Mouse (Mus musculus) ES-CJ7 (cell line): ENCODE measurements around the gene Tspan33.
"Not testable (repeated sequence)": the region's sequence is repeated elsewhere in the genome, so short reads cannot be mapped to it uniquely, and the experiment has no call there.

ENCODE experiments used
- DNase-seq: peaks from one replicate; pipeline ENCODE4 v3.0.0; 2011; ENCODE audit warnings: low read depth, low spot score

Tspan33 gene

DNA sequence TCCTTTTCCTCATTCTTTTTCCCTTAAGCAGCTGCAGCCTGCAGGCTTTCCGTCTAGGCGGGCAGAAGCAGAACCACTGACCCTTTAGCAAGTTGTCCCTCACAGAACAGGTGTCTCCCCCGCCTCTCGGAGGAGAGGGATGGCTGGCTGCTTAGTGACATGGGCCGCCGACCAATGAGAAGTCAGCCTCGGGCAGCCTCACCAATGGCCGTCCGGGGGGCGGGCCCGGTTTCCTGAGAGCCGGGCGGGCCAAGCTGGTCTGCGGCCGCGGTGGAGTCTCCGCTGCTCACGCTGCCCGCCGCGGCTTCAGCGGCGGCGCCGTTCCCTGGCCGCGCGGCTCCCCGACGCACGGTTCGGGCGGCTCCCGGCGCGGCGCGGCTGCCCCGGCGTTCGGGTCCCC, at the start of gene Tspan33:
TSS of gene Tspan33 (plus strand) at position 270 of the 400 bp plus-strand sequence.
- peak; percentile 74 for DNase-seq

DNA sequence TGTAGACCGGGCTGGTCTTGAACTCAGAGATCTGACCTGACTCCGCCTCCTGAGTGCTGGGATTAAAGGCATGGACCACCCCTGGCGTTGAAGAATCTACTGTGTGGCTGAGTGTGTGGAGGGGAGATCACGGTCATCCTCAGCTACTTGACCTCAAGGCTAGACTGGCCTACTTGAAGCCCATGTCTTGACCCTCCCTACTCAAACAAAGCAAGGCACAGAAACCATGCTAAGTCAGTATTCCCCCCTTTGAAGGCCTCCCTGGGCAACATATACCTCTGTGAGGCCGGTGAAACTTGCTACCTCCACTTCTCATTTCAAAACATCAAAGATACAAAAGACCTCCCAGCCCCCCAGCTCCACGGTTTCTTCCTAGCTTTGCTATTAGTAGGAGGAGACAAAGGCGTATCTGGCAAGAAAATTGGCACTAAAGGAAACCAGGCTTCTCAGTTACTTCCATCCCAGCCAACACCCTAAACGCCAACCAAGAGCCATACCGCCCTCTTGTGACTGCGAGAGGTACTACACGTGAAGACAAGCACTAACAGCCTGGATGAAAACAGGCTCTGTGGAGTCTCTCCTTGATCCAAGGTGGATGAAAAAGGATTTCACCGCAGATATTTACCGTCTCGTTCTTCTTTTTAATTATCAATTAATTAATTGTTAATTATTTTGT, 44.4 kb upstream of the Tspan33 start:
- peak; percentile 93 for DNase-seq

DNA sequence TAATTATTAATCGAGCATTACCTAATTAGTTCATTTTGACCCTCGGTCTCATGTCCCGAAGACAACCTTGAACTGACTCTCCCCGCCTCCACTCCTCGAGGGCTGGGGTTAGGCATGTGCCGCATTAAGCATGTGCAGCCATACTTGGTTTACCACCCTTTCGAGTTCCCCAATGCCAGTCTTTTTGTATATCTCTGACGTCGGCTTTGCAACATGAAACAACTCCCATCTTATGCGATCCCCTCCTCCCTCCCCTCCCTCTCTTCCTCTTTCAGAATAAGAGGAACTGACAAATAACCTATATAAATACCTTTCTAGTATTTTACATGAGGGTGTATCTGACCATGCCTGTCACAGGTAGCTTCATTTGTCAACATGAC, 43.9 kb upstream of the Tspan33 start:
- no peak for DNase-seq

DNA sequence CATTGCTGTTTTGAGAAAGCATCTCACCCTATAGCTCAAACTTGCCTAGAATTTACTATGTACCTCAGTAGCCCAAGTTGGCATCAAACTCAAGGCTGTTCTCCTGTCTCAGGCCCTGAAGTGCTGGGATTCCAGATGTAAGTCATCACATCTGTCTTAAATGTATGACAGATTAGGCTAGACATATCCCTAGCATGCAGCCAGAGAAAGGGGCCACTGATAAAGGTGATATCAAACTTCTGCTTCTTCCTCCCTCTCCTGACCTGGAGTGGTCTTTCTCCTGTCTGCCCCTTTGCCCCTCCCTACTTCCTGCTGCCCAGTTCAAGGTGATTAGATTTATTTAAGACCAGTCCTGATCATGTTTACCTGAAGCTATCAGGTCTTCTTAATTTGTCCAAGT, 40.8 kb upstream of the Tspan33 start:
- no peak for DNase-seq

GRCm38 (mm10) chr6:29658626-29659475, 35.2 kb upstream of the Tspan33 start:
- DNase-seq = no peak

GRCm38 (mm10) chr6:29659964-29660363, 34.1 kb upstream of the Tspan33 start:
- DNase-seq = no peak

- DNase-seq = no peak
Observed at GRCm38 (mm10) chr6:29660662-29661307, 33.2 kb upstream of the Tspan33 start.

GRCm38 (mm10) chr6:29667266-29667665, 26.8 kb upstream of the Tspan33 start:
- no peak for DNase-seq

DNA sequence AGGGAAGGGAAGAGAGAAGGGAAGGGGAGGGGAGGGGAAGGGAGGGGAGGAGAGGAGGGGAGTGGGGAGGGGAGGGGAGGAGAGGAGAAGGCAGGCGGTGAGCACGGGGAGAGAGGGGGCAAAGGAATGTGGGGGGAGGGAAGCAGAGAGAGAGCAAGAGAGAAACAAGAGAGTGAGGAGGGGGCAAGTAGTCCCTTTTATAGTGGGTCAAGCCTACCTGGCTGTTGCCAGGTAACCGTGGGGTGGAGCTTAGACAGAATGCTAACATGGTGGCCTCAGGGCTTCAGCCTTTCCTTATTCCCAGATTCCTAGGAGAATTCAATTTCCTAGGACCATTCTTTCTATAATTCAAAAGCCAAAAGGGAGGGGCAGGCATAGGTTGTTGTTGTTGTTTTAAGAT, 22.3 kb upstream of the Tspan33 start:
- DNase-seq = peak; percentile 34

DNA sequence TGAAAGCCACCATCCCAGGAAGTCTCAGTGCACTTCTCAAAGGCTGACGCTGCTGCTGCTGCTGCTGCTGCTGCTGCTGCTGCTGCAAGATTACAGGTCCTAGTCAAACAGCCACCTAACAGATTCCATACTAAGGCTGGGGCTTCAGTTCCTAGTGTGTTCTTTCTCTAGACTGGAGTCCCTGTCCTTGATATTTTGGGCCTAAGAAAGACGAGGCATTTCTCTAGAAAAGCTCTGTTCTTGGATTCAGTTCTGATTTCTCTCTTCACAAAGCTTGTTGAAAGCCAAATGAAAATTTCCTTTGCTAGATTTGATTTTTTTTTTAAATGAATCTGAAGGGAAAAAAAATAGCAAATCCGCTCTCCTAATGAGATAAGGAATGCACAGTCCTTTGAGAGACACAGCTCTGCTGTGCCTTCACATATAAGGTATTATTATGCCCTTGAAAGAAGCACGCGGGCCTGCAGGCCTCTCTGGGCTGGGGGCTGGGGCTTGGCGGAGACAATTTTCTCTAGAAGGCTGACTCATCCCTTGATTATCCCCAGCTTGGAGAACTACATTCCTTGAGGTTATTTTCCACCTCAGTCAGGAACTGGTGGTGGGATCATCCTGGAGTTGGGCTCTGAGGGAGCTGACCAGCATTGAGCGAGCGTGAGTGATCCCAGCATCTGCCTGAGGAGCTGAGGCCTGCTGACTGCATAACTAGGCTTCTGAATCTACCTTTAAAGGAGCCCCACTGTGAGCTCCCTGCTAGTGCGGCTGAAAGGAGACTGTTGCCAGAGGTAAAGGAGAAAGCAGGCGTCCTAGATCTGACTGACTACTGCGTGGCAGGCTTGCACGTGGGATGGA, 21.2 kb upstream of the Tspan33 start:
- peak; percentile 37 for DNase-seq

GRCm38 (mm10) chr6:29673739-29674138, 20.3 kb upstream of the Tspan33 start:
- no peak for DNase-seq

- DNase-seq = not testable (repeated sequence)
Observed at GRCm38 (mm10) chr6:29679947-29680550, 14.0 kb upstream of the Tspan33 start.

GRCm38 (mm10) chr6:29681853-29682252, 12.2 kb upstream of the Tspan33 start:
- DNase-seq = no peak

- DNase-seq = no peak
Observed at GRCm38 (mm10) chr6:29684686-29685085, 9.3 kb upstream of the Tspan33 start.

DNA sequence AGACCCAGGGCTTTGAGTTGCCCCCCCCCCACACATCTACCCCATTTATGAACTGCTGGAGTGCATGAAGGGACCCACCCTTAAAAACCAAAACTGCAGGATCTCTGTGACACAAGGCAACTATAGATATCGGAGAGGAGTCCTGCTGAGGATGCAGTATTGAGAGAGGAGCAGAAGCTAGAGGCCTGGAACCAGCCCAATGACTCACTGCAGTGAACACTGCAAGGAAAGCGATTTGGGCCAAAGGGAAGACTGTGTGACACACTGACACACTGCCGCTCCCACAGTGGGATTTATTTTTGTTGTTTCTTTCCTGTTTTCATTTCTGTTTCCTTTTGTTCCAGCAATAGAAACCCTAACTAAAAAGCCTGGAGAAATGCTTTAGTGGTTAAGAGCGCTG, 8.1 kb upstream of the Tspan33 start:
- DNase-seq = no peak

GRCm38 (mm10) chr6:29689458-29689857, 4.6 kb upstream of the Tspan33 start:
- DNase-seq = no peak

DNA sequence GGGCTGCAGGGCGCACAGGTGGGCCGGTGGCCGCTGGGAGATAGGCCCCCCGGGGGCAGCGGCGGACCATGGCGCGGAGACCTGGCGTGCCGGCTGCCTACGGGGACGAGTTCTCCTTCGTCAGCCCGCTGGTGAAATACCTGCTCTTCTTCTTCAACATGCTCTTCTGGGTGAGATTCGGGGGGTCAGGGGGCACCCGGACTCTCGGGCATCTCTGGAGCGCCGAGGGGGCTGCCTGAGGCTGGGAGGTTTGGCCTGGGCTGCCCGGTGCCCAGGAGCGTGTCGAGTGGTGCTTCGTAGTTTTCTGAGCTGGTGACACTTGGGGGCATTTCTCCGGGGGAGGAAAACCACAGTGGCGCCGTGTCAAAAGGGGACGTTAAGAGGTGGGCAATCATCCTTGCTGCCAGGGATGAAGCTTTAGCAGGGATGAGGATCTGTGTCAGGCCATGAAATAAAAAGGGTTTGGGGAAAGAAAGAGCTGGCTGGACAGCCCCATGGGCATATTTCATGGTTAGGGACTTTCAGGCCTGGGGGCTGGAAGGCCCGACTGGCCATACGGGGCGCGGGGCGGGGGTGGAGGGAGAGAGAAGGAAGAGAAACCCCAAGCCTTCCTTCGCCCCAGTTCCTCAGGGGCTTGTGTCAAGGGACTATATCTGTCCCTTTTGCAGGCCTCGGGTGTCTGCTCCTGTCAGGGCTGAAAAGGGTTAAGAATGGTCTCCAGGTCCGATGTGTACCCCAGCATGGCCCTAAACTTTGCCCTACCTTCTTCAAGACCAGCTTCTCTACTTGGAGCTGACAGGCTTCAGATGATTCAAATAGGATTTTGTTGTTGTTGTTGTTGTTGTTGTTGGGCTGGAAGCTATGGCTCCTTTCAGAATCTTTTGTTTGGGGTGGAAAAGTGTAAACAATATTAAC, 610 bp downstream of the Tspan33 start:
- no peak for DNase-seq

DNA sequence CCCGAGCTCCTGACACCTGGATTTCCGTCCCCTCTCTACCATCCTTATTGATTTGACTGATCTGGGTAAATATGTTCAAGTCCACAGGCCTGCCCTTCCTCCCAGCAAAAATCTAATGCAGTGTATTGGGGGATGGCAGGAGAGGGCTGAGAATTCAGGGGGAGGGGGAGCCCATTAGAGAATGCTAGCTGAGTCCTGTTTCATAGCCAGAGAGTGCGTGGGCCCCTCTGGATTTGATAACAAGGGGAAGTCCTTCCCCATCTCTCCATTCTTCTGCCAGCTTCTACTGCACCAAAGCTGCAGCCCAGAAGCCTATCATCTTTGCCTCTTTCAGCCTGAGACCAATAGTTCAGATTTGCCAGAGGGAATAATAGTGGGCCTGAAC, 1.3 kb downstream of the Tspan33 start:
- no peak for DNase-seq

DNA sequence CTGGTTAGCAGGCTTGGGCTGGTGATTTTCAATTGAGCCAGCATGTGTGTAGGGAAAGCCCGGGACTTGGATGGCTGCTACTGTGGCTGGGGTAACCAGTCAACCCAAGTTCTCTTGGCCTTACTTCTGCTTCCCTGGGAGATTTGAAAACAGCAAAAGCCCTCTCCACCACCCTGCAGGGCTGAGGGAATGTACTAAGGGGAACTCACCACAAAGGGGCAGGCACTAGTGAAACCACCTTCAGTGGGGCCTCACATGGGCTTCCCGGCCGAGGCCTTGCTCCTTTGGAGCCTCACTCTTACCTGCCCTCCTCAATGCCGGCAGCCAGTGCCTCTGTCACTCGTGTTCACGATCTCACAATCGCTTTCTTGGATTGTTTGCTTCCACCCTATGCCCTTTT, 2.0 kb downstream of the Tspan33 start:
- DNase-seq = no peak

GRCm38 (mm10) chr6:29697139-29697538, 3.1 kb downstream of the Tspan33 start:
- DNase-seq = no peak
